Comparison of ENCODE assay signal across 23 mouse cellular contexts in the genomic region with DNA sequence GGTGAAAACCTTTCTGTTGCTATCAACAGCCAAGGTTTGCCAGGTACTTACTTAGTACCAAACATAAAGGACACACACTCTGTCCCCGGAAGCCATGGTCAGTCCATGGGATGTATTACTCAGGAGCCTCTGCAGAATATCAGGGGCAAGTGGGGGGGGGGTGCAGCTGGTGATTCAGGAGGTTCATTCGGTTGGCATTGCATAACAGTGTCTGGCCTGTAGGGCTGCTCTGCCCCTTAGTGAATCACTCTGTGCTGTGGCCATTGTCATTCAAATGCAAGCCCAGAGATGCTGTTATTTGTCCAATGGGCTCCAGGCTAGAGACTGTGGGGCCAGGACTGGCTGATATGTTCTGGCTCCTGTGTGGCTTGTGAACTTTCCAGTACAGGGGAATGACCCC. TPM values are rescaled to one million over a fixed set of nuclear protein-coding genes. Genes with fewer than 3 reads are reported as not detected.
DNase-seq lines count a peak whose midpoint lies in the region; TF ChIP-seq lines count a peak whose summit lies in the region.
"Had no signal": no experiment of that assay in that cellular context is flagged by ENCODE, and none has a peak within 500 bp of the region (broad histone marks: within the 10 kb centered on the region; RNA-seq: fewer than 3 reads in every experiment).

No protein-coding gene starts in this region.

- no peak for TF ChIP-seq CTCF in C2C12 (IDR thresholded peaks at IDR 0.05; ENCODE audit: control insufficient read depth, insufficient read depth, insufficient read length)
- TF ChIP-seq CTCF in cerebellum, adult 2 months (IDR thresholded peaks at IDR 0.05; ENCODE audit: borderline replicate concordance, insufficient read depth, low read depth, low read length): no peak

- H3K36me3 ChIP-seq in C2C12 (ENCODE audit: control insufficient read depth, insufficient read depth): no peaks in the 10 kb centered on the region
- H3K36me3 ChIP-seq: forebrain, embryonic 10.5 days; heart, embryonic 15.5 days; limb, embryonic 13.5 days; liver, embryonic 12.5 days; midbrain, embryonic 12.5 days; neural tube, embryonic 12.5 days had no signal

- DNase-seq in embryo, embryonic 10.5 days (ENCODE audit: low spot score): peak; percentile 42
- DNase-seq in embryo, embryonic 10 days (ENCODE audit: low spot score): no peak
- DNase-seq in 3T3-L1 (ENCODE audit: low read depth, low spot score): peak; percentile 78
- peak; percentile 56 for DNase-seq in brain, adult 2 months (ENCODE audit: low read depth, low spot score)
- no peak for DNase-seq in ovary, postnatal 10 days (ENCODE audit: low spot score)
- DNase-seq in cerebellum, adult 2 months: no peak
- DNase-seq: cerebellum, adult 9-11 months; heart, postnatal 36 days; kidney, postnatal 4 days; layer of hippocampus, adult 9-11 months; lung, adult 18-20 months; lung, postnatal 10 days; retina, postnatal 1 day; right cerebral cortex, postnatal 25 days; spleen, adult 18-20 months; thymus, postnatal 14 days had no signal

- H3K79me3 ChIP-seq in C2C12 (ENCODE audit: low read depth): no peaks in the 10 kb centered on the region

- H3K79me2 ChIP-seq in C2C12 (ENCODE audit: control insufficient read depth, insufficient read depth): no peaks in the 10 kb centered on the region

- no peak overlapping the region for H3K4me3 ChIP-seq in C2C12 (ENCODE audit: insufficient read depth, poor library complexity, severe bottlenecking)
- no peak overlapping the region for H3K4me3 ChIP-seq in cerebellum, adult 2 months (replicated peaks; ENCODE audit: insufficient read depth, low read depth, low read length)
- H3K4me3 ChIP-seq: forebrain, embryonic 10.5 days; heart, embryonic 15.5 days; limb, embryonic 13.5 days; liver, embryonic 12.5 days; midbrain, embryonic 12.5 days; neural tube, embryonic 12.5 days had no signal

- WGBS in cerebellum, adult 2 months: 32% methylated on average over 2 of the region's 2 CpGs

- TF ChIP-seq POLR2A in cerebellum, adult 2 months (IDR thresholded peaks at IDR 0.05; ENCODE audit: borderline replicate concordance, insufficient read depth, low read length): no peak

- H3ac ChIP-seq in C2C12 (ENCODE audit: control insufficient read depth, insufficient read length, low read depth): no peak overlapping the region

- H3K27me3 ChIP-seq in C2C12 (ENCODE audit: control insufficient read depth, insufficient read depth, insufficient read length): peaks cover 7% of the 10 kb centered on the region
- no peaks in the 10 kb centered on the region for H3K27me3 ChIP-seq in cerebellum, adult 2 months (ENCODE audit: control insufficient read depth, insufficient read depth, low read length)

- peaks cover 55% of the 10 kb centered on the region for H3K4me1 ChIP-seq in cerebellum, adult 2 months (ENCODE audit: control insufficient read depth, insufficient read depth, low read length)

- no peak overlapping the region for H3K27ac ChIP-seq in cerebellum, adult 2 months (ENCODE audit: insufficient read depth, low read length)
- H3K27ac ChIP-seq: heart, embryonic 15.5 days; limb, embryonic 13.5 days; liver, embryonic 12.5 days; midbrain, embryonic 12.5 days; neural tube, embryonic 12.5 days had no signal

TF ChIP-seq in C2C12, 6 proteins besides CTCF, POLR2A, EP300 and RAD21:
- TF ChIP-seq MYOG (IDR thresholded peaks at IDR 0.05; ENCODE audit: control insufficient read depth, extremely low read depth, insufficient read length) (no peak), MYOD1 (IDR thresholded peaks at IDR 0.05; ENCODE audit: control insufficient read depth, insufficient read length, low read depth) (no peak), CEBPB (IDR thresholded peaks at IDR 0.05; ENCODE audit: low read depth) (peak; percentile 86)
TF ChIP-seq in C2C12: peak in this region for 1.

RNA-seq across cellular contexts. Expression of gene Rap1gap, which starts 40.0 kb away (rescaled TPM):
- 1.3 TPM for polyA plus RNA-seq in C2C12 (2012; fragmentation: generic; extraction: Trizol)
- 396 and 425 TPM in 2 replicates for polyA plus RNA-seq in cerebellum, adult 2 months (2012; rRNA removed)

Comparison
In these comparisons a context has a peak if more than half of its experiments do, and no peak if none do; other contexts are left out.
1. DNase-seq: peak in embryo, embryonic 10.5 days (single experiment), 3T3-L1 (single experiment) and brain, adult 2 months (single experiment); none in embryo, embryonic 10 days (single experiment), ovary, postnatal 10 days (single experiment) and cerebellum, adult 2 months (0 of 2).
2. RNA of gene Rap1gap, which starts 40.0 kb away (polyA plus RNA-seq): 396 to 425 TPM in cerebellum, adult 2 months; 1.3 TPM in C2C12 (single experiment); every median in the first group is over 100 times any median in the second.